Mouse (Mus musculus): ENCODE results near the gene Vamp5. TPM values are rescaled to one million over a fixed set of nuclear protein-coding genes. Genes with fewer than 3 reads are reported as not detected.

The Vamp5 gene
- total and polyA plus RNA-seq, 3 experiments, result 465 to 593 TPM; not detected in 1

- Histone ChIP-seq H3K27me3 (ENCODE audit: control insufficient read depth in 1 of 2, insufficient read depth in 2 of 2, low read length in 2 of 2) (no peaks in the 10 kb centered on the region), H3K4me1 (ENCODE audit: control insufficient read depth in 1 of 2, insufficient read depth in 2 of 2, low read length in 2 of 2) (peaks cover 2 to 15% of the 10 kb centered on the region in 2 experiments; a peak in 3 of 4 replicates), H3K36me3 (ENCODE audit: control insufficient read depth in 1 of 2, insufficient read depth in 2 of 2, low read length in 2 of 2) (peaks cover 0 to 11% of the 10 kb centered on the region in 2 experiments; a peak in 2 of 4 replicates), H3K4me3 (ENCODE audit: control insufficient read depth in 1 of 2, insufficient read depth in 1 of 2, low read depth in 2 of 2, low read length in 2 of 2) (no peak overlapping the region), H3K79me2 (ENCODE audit: control insufficient read depth, insufficient read depth, low read length, poor library complexity) (no peaks in the 10 kb centered on the region; the same call in 1 of the 2 replicates), H3K27ac (ENCODE audit: control insufficient read depth, low read depth, low read length) (no peak overlapping the region), H3K9ac (ENCODE audit: control insufficient read depth, low read depth, low read length, poor library complexity, severe bottlenecking) (no peak overlapping the region), H3K9me3 (replicated peaks; ENCODE audit: insufficient read depth, low read length) (no peaks in the 10 kb centered on the region)
- peak; percentile 36; the same call in 1 of the 2 replicates for TF ChIP-seq ELF1 (IDR thresholded peaks at IDR 0.05; ENCODE audit: low read depth, low read length)
- no peak; the same call in 1 of the 2 replicates for TF ChIP-seq MAZ (IDR thresholded peaks at IDR 0.05; ENCODE audit: low read depth, low read length)
- peak; percentile 99 for TF ChIP-seq SMC3 (IDR thresholded peaks at IDR 0.05; ENCODE audit: low read depth, low read length)
- peak; percentile 79 for TF ChIP-seq RAD21 (IDR thresholded peaks at IDR 0.05; ENCODE audit: low read depth, low read length)
- TF ChIP-seq MXI1 (IDR thresholded peaks at IDR 0.05; ENCODE audit: low read depth, low read length), result 0 out of 2 replicates have a peak, but pooled peaks have one; percentile 43
- peak in 1 of 2 experiments; percentile 39; a peak in 2 of 4 replicates for TF ChIP-seq EP300 (IDR thresholded peaks at IDR 0.05; ENCODE audit: low read depth in 1 of 2, low read length in 2 of 2)
- no peak for TF ChIP-seq MEF2A (IDR thresholded peaks at IDR 0.05; ENCODE audit: extremely low read depth, insufficient replicate concordance, low read depth, low read length, poor library complexity, severe bottlenecking)
- TF ChIP-seq POLR2AphosphoS5 (IDR thresholded peaks at IDR 0.05; ENCODE audit: borderline replicate concordance, low read depth, low read length), result no peak
- TF ChIP-seq MYB (IDR thresholded peaks at IDR 0.05; ENCODE audit: low read depth, low read length), result no peak
- TF ChIP-seq USF1 (IDR thresholded peaks at IDR 0.05; ENCODE audit: low read depth, low read length), result peak; percentile 42
- no peak for TF ChIP-seq CHD1 (IDR thresholded peaks at IDR 0.05; ENCODE audit: low read depth, low read length)
- peak; percentile 79; the same call in 1 of the 2 replicates for TF ChIP-seq JUND (IDR thresholded peaks at IDR 0.05; ENCODE audit: low read depth, low read length)
- TF ChIP-seq SIN3A (IDR thresholded peaks at IDR 0.05; ENCODE audit: low read length), result peak; percentile 76
- TF ChIP-seq HCFC1 (IDR thresholded peaks at IDR 0.05; ENCODE audit: low read depth, low read length), result peak; percentile 52; the same call in 1 of the 2 replicates
- no peak for TF ChIP-seq KAT2A (conservative IDR thresholded peaks at IDR 0.05; ENCODE audit: low read depth, low read length)
- peak; percentile 83 for TF ChIP-seq ZC3H11A (IDR thresholded peaks at IDR 0.05; ENCODE audit: low read depth, low read length)
- TF ChIP-seq TAL1 (IDR thresholded peaks at IDR 0.05; ENCODE audit: low read length), result no peak
- no peak; the same call in 1 of the 2 replicates for TF ChIP-seq BHLHE40 (IDR thresholded peaks at IDR 0.05; ENCODE audit: borderline replicate concordance, low read depth, low read length)
- no peak for TF ChIP-seq E2F4 (IDR thresholded peaks at IDR 0.05; ENCODE audit: borderline replicate concordance, low read depth, low read length)
- peak; percentile 71 for TF ChIP-seq MAX (IDR thresholded peaks at IDR 0.05; ENCODE audit: low read length)
- peak; percentile 92 for TF ChIP-seq MYC (IDR thresholded peaks at IDR 0.05; ENCODE audit: low read depth, low read length)
- peak; percentile 58; the same call in 1 of the 2 replicates for TF ChIP-seq ETS1 (IDR thresholded peaks at IDR 0.05; ENCODE audit: low read depth, low read length)
- TF ChIP-seq ZNF384 (IDR thresholded peaks at IDR 0.05; ENCODE audit: low read depth, low read length), result peak; percentile 63; the same call in 1 of the 2 replicates
- peak in 2 of 3 experiments; percentile 84 to 99 for TF ChIP-seq CTCF (IDR thresholded peaks at IDR 0.05 in 2 of 3, conservative IDR thresholded peaks at IDR 0.05 in 1 of 3; ENCODE audit: control insufficient read depth in 1 of 3, insufficient read depth in 1 of 3, low read depth in 2 of 3, low read length in 3 of 3, poor library complexity in 1 of 3, severe bottlenecking in 1 of 3)
- DNase-seq (ENCODE audit: low read depth, low spot score), result peak; percentile 96
These were observed 26.9 kb upstream of the Vamp5 start for GRCm38 (mm10) chr6:72407119-72407518.

All from MEL (cell line).